Mouse (Mus musculus): Measurements from ENCODE around the gene Slc25a44. TPM values are rescaled to one million over a fixed set of nuclear protein-coding genes. Genes with fewer than 3 reads are reported as not detected.
A peak's percentile ranks its signal among the peaks of the same experiment; 100 is the strongest.
"Not testable (repeated sequence)": the region's sequence is repeated elsewhere in the genome, so short reads cannot be mapped to it uniquely, and the experiment has no call there.

The Slc25a44 gene
- total RNA-seq, 1 experiment from 2014 or later: 46.7 TPM

DNA sequence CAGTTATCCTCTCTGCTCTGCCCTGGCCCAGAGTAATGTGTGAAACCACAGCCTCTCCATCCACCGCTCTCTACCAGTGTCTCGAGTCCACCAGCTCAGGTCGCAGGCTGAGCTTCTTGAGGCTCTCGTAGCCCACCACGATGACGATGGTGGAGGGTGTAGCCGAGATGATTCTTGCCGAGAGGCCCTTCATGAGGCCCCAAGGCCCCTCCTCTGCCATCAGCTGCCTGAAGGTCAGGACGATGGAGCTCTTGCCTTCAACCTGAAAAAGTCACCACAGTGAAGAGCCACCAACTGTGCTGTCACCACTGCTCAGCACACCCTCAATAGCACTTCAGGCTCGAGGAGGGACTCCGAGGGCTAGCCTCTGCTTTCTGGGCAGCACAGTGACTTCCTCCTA lies 12.3 kb downstream of the Slc25a44 start:
- no peak for DNase-seq

DNA sequence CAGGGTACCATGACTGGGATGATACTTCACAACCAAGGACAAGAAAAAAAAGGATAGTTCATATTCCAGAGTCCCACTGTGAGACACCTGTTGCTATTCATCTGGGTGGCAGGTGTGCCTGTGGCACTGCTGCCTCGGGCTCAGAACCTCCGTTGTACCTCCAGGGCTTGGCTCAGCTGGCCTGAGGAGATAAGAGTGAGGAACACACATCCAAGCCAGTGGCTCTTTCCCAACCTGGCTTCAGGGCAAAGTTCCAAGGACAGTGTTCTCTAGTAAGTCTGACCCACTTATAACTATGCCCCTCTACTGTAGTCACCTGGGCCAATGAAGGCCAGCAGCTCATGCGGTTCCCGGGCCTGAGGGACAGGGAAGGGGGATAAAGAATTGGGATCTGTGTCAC lies 13.3 kb downstream of the Slc25a44 start:
- peak; percentile 73 for DNase-seq

GRCm38 (mm10) chr3:88410645-88411031 lies 14.3 kb downstream of the Slc25a44 start:
- DNase-seq: peak; percentile 64

DNA sequence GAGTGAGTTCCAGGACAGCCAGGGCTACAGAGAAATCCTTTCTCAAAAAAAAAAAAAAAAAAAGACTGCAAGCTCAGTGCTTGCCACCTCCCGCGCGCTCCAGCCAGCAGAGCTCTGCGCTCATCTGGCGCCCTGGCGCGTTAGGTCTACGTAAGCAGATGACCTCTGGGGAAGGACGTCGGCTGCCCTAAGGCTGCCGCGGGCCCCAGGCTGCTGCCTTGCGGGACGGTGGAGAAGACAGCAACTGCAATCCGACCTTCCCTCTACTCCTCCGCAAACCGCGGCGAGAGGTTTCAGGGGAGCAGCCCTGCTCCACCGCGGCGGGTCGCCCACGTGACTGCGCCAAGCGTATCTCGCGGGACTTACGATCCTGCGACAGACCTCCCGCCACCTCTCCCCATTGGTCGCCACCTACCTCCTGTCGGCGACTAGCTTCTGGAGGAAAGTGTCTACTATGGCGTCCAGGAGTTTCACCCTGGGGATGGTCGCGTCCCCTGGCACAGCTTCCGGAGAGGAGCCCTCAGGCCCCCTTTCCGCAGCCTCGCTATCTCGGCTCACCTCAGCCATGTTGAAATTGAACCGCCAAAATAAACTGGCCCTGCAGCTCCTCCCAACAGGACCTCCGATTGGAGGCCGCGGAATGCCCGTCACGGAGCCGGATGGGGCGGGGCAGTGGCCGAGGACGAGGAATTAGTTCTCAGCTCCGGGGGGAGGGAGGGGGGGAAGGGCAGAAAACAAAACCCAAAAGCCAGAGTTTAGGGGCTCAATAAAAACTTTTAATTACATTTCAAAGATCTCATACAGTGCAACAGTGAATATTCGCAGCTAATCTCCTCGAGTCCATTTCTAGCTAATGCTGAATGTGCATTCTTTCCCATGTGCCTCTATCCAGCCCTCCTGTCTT lies 14.9 kb downstream of the Slc25a44 start, which contains the start of gene Pmf1:
TSS of gene Pmf1 (minus strand) at position 591 of the 904 bp plus-strand sequence.
- peak; percentile 96 for DNase-seq

- DNase-seq: peak; percentile 51
Measured at GRCm38 (mm10) chr3:88408953-88409352, 16.0 kb downstream of the Slc25a44 start.

- no peak for DNase-seq
Measured at GRCm38 (mm10) chr3:88407529-88407928, 17.4 kb downstream of the Slc25a44 start.

- peak; percentile 77 for DNase-seq
Measured at GRCm38 (mm10) chr3:88407090-88407489, 17.8 kb downstream of the Slc25a44 start.

- DNase-seq: no peak
Measured at GRCm38 (mm10) chr3:88403522-88404230, 21.3 kb downstream of the Slc25a44 start.

DNA sequence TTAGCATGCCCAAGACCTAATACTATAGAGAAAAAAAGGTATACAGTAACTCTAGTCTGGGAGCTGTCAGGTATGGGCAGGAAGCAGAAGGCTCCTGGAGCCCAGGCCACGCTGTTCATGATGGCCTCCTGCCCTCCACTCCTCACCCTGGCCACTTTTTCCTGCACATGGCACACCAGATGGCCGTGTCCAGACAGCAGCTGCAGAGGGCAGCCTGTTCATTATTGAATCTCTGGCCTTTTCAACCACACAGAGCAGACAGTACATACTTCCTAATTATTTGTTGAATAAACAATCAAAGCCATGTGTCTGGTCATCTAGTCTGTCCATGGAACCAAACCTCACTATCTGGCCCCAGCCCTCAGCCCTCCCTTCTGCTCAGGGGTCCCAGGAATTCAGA lies 26.3 kb downstream of the Slc25a44 start:
- DNase-seq: no peak

- no peak for DNase-seq
Measured at GRCm38 (mm10) chr3:88395742-88396141, 29.2 kb downstream of the Slc25a44 start.

GRCm38 (mm10) chr3:88395288-88395687 lies 29.7 kb downstream of the Slc25a44 start:
- DNase-seq: no peak

- DNase-seq: no peak
Measured at GRCm38 (mm10) chr3:88393776-88394375, 31.1 kb downstream of the Slc25a44 start.

DNA sequence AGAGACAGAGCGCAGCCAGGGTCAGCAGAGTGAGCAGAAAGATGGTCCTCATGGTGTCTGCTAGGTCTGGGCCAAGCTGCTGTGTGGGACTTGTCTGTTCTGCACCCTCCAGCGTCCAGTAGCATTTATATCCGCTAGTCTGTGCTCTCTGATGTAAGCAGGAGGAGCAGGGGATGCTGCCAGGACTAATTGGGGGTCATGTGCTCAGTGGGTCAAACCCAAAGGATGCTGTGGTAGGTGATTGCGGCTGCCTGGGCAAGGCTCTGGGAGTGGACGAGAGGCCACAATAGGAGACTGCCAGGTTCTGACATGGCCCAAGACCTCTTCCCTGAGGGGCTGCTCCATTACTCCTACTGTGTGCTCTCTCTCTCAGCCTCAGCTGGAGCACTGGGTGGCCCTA lies 40.6 kb downstream of the Slc25a44 start, which contains the start of gene Bglap:
TSS of gene Bglap (minus strand) at position 101 of the 400 bp plus-strand sequence.
- DNase-seq: no peak

DNA sequence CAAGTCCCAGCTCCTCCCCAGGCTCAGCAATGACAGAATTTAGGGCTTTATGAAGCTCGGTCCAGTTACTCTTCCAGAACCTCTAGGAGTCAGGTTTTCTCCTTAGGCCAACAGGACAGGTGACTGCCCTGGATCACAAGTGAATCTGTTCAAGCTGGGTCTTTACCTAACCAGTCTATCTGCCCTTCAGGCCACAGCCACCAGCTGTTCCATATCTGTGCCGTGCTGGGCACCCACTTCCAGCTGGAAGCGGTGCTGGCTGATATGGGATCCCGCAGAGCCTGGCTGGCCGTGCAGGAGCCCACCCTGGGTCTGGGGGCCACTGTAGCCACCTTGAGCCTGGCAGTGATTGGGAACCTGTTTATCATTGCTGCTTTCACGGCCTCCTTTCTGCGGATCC lies 42.6 kb downstream of the Slc25a44 start:
- DNase-seq: not testable (repeated sequence)

DNA sequence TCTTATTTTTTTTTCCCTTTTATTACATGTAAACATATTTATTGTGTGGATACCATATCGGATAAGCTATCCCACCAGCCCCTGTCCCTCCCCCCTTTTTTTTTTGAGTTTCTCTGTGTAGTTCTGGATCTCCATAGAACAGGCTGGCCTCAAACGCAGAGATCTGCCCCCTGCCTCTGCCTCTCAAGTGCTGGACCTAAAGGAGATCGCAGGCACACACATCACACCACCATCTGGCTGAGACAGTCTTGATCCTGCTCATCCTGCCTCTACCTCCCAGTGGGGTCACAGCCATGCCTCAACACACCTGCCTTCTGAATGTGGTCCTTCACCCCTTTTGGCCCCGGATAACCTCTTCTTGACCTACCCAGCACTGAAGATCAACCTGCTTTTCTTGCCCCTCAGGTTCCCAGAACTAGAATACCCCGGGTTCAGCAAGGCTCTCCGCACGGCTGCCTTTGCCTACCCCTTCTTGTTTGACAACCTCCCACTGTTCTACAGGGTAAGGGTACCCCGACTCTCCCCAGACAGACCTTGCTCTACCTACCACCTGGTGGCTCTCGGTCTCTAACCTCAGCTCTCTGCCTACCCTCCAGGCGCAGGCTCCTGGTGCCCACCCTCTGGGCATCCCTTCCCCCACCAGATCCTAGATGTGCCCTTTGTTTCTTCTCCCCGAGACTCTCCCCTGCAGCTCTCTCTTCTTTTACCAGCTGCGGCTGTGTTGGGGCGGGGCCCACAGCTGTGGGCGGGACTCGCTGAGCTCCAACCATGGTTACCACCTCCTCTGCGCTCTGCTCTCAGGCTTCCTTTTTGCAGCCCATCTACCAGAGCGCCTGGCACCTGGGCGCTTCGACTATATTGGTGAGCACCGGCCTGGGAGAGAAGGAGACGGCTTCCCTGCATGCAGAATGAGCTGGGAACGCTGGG lies 43.3 kb downstream of the Slc25a44 start:
- peak; percentile 49 for DNase-seq

DNA sequence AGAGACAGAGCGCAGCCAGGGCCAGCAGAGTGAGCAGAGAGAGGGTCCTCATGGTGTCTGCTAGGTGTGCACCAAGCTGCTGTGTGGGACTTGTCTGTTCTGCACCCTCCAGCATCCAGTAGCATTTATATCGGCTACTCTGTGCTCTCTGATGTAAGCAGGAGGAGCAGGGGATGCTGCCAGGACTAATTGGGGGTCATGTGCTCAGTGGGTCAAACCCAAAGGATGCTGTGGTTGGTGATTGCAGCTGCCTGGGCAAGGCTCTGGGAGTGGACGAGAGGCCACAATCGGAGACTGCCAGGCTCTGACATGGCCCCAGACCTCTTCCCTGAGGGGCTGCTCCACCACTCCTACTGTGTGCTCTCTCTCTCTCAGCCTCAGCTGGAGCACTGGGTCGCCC lies 46.3 kb downstream of the Slc25a44 start, which contains the start of gene Bglap2:
TSS of gene Bglap2 (minus strand) at position 101 of the 400 bp plus-strand sequence.
- not testable (repeated sequence) for DNase-seq

DNA sequence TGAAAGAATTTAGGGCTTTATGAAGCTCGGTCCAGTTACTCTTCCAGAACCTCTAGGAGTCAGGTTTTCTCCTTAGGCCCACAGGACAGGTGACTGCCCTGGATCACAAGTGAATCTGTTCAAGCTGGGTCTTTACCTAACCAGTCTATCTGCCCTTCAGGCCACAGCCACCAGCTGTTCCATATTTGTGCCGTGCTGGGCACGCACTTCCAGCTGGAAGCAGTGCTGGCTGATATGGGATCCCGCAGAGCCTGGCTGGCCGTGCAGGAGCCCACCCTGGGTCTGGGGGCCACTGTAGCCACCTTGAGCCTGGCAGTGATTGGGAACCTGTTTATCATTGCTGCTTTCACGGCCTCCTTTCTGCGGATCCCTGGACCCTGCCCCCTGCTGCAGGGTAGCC lies 48.3 kb downstream of the Slc25a44 start:
- not testable (repeated sequence) for DNase-seq

DNA sequence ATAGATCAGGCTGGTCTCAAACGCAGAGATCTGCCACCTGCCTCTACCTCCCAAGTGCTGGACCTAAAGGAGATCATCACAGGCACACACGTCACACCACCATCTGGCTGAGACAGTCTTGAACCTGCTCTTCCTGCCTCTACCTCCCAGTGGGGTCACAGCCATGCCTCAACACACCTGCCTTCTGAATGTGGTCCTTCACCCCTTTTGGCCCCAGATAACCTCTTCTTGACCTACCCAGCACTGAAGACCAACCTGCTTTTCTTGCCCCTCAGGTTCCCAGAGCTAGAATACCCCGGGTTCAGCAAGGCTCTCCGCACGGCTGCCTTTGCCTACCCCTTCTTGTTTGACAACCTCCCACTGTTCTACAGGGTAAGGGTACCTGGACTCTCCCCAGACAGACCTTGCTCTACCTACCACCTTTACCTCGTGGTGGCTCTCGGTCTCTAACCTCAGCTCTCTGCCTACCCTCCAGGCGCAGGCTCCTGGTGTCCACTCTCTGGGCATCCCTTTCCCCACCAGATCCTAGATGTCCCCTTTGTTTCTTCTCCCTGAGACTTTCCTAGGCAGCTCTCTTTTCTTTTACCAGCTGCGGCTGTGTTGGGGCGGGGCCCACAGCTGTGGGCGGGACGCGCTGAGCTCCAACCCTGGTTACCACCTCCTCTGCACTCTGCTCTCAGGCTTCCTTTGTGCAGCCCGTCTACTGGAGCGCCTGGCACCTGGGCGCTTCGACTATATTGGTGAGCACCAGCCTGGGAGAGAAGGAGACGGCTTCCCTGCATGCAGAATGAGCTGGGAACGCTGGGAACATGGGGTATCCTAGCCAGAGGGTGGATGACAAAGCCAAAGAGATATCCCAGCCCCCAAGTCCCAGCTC lies 49.0 kb downstream of the Slc25a44 start:
- DNase-seq: peak; percentile 52

DNA sequence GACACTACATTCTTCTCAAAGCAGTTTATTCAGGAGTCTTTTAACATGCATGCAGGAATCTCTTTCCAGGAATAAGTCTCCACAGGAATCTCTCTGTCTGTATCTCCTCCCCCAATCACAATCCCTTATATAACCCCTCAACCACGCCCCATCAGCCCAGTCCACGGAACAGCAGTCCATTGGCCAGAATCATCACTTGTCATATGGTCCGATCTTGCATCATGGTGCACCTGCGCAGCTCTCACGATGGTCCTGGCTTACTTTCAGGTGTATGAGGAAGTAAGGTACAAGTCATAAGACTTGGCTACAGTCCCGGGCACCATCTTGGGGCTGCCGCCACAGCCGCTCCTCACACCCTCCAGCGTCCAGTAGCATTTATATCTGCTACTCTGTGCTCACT lies 52.3 kb downstream of the Slc25a44 start, which contains the start of gene Bglap3:
TSS of gene Bglap3 (minus strand) at position 101 of the 400 bp plus-strand sequence.
- DNase-seq: not testable (repeated sequence)

DNA sequence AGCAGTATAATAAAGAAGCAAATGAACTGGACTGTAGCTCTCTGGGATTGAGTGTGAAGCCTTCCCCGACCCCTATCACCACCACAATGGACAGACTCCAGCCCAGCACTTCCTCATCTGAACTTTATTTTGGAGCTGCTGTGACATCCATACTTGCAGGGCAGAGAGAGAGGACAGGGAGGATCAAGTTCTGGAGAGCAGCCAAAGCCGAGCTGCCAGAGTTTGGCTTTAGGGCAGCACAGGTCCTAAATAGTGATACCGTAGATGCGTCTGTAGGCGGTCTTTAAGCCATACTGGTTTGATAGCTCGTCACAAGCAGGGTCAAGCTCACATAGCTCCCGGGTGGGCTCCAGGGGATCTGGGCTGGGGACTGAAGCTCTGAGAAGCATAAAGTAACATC lies 56.4 kb downstream of the Slc25a44 start:
- DNase-seq: not testable (repeated sequence)

Measured in adrenal gland, postnatal 14 days (tissue).